Comparison of ENCODE assay signal across 9 mouse cellular contexts in the genomic region with DNA sequence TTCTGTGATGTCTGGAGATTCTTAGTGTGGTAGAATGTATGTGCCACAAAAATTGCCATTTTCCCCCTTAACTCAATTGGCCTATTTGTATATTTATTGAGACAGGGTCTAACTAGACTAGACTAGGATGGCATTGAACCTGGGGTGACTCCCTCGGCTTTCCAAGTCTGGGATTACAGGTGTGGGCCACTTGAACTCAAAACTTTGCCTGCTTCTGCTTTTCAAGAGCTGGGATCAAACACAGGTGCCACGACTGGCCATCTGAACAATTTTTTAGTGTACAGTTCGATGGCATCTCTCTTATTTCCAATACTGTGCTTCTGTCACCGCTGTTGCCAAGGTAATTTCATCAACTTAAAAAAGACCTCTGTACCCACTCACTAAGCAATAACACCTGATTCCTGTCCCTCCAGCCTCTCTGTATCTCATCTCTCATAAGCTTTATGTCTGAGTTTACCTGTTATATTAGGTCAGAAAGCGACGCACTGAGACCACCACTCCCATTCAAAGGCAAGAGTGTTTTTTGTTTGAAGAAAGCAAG. TPM values are rescaled to one million over a fixed set of nuclear protein-coding genes. Genes with fewer than 3 reads are reported as not detected.
DNase-seq lines count a peak whose midpoint lies in the region; ATAC-seq and TF ChIP-seq lines count a peak whose summit lies in the region.
"Had no signal": no experiment of that assay in that cellular context is flagged by ENCODE, and none has a peak within 500 bp of the region (broad histone marks: within the 10 kb centered on the region; RNA-seq: fewer than 3 reads in every experiment).

No protein-coding gene starts in this region.

- H3K36me3 ChIP-seq in heart, adult 2 months (ENCODE audit: control insufficient read depth, insufficient read depth, low read length): peaks cover 3% of the 10 kb centered on the region; the same call in 1 of the 2 replicates
- H3K36me3 ChIP-seq in testis, adult 2 months (ENCODE audit: control insufficient read depth, insufficient read depth, low read length): no peaks in the 10 kb centered on the region
- H3K36me3 ChIP-seq in limb, embryonic 15.5 days: no peaks in the 10 kb centered on the region
- H3K36me3 ChIP-seq in stomach, postnatal 0 days (ENCODE audit: control insufficient read depth, insufficient read depth, low read length): peaks cover 4% of the 10 kb centered on the region; the same call in 1 of the 2 replicates

- TF ChIP-seq EP300 in heart, adult 2 months (IDR thresholded peaks at IDR 0.05; ENCODE audit: insufficient read depth, low read depth, low read length): no peak
- no peak for TF ChIP-seq EP300 in stomach, postnatal 0 days (optimal IDR thresholded peaks at IDR 0.05)

- 80% methylated on average over 6 of the region's 6 CpGs for WGBS in heart, adult 2 months
- 83% methylated on average over 6 of the region's 6 CpGs for whole genome bisulfite sequencing in limb, embryonic 15.5 days
- WGBS in stomach, postnatal 0 days: 79% methylated on average over 6 of the region's 6 CpGs

- H3K4me3 ChIP-seq in heart, adult 2 months: peak overlapping the region; percentile 99
- H3K4me3 ChIP-seq in testis, adult 2 months (ENCODE audit: control insufficient read depth, low read depth, low read length): peak overlapping the region; percentile 10; the same call in 1 of the 2 replicates
- peak overlapping the region; percentile 80 for H3K4me3 ChIP-seq in limb, embryonic 15.5 days
- H3K4me3 ChIP-seq in stomach, postnatal 0 days (ENCODE audit: low read depth, low read length): peak overlapping the region; percentile 87

- H3K27me3 ChIP-seq in heart, adult 2 months (ENCODE audit: control insufficient read depth, insufficient read depth, low read length): no peaks in the 10 kb centered on the region
- no peaks in the 10 kb centered on the region for H3K27me3 ChIP-seq in testis, adult 2 months (ENCODE audit: control insufficient read depth, insufficient read depth, low read length)
- no peaks in the 10 kb centered on the region for H3K27me3 ChIP-seq in limb, embryonic 15.5 days
- H3K27me3 ChIP-seq in stomach, postnatal 0 days (ENCODE audit: control insufficient read depth, insufficient read depth, low read length): no peaks in the 10 kb centered on the region

- peak overlapping the region; percentile 92; the same call in 1 of the 2 replicates for H3K9ac ChIP-seq in heart, adult 2 months (ENCODE audit: low read depth, low read length)
- peak overlapping the region; percentile 69; the same call in 1 of the 2 replicates for H3K9ac ChIP-seq in limb, embryonic 15.5 days
- peak overlapping the region; percentile 92 for H3K9ac ChIP-seq in stomach, postnatal 0 days (ENCODE audit: low read length)

- no peaks in the 10 kb centered on the region; the same call in none of the 2 replicates for H3K4me1 ChIP-seq in heart, adult 2 months (ENCODE audit: control insufficient read depth, insufficient read depth, low read length)
- H3K4me1 ChIP-seq in testis, adult 2 months (ENCODE audit: control insufficient read depth, insufficient read depth, low read length): no peaks in the 10 kb centered on the region; the same call in 1 of the 2 replicates
- 0 out of 2 replicates have a peak, but pooled peaks cover 4% of the 10 kb centered on the region for H3K4me1 ChIP-seq in limb, embryonic 15.5 days
- H3K4me1 ChIP-seq in stomach, postnatal 0 days (replicated peaks; ENCODE audit: control insufficient read depth, insufficient read depth): no peaks in the 10 kb centered on the region

- peak overlapping the region; percentile 98 for H3K27ac ChIP-seq in heart, adult 2 months
- H3K27ac ChIP-seq in testis, adult 2 months (ENCODE audit: control insufficient read depth, insufficient read depth, low read depth, low read length): peak overlapping the region; percentile 86
- H3K27ac ChIP-seq in limb, embryonic 15.5 days: peak overlapping the region; percentile 91; the same call in 1 of the 2 replicates
- H3K27ac ChIP-seq in stomach, postnatal 0 days (replicated peaks): peak overlapping the region; percentile 95

- TF ChIP-seq POLR2A in heart, adult 2 months (IDR thresholded peaks at IDR 0.05; ENCODE audit: insufficient read depth, low read depth, low read length): no peak
- TF ChIP-seq POLR2A in testis, adult 2 months (IDR thresholded peaks at IDR 0.05; ENCODE audit: control insufficient read depth, low read depth, low read length): no peak

- H3K4me2 ChIP-seq in limb, embryonic 15.5 days: peak overlapping the region; percentile 75
- peak overlapping the region; percentile 86 for H3K4me2 ChIP-seq in stomach, postnatal 0 days (replicated peaks; ENCODE audit: low read depth)

- no peak for TF ChIP-seq CTCF in heart, adult 2 months (IDR thresholded peaks at IDR 0.05)
- TF ChIP-seq CTCF in testis, adult 2 months (IDR thresholded peaks at IDR 0.05; ENCODE audit: control insufficient read depth, insufficient read depth, insufficient replicate concordance, low read depth, low read length): no peak
- TF ChIP-seq CTCF in stomach, postnatal 0 days (IDR thresholded peaks at IDR 0.05; ENCODE audit: low read depth): no peak

- intact Hi-C loops in heart, adult 2 months (cut with DNase I): loop anchor here (2.0 to 5.0 kb wide), 2 partner anchors 42 to 97 kb away; partner anchors contain the start of genes Atad5 and Tefm
- intact Hi-C loops in heart, postnatal 14 days (cut with DNase I): loop anchor here (10.0 kb wide), 1 partner anchor 100 kb away; the partner anchor contains the start of genes Atad5 and Crlf3

- H3K79me2 ChIP-seq in heart, adult 2 months (replicated peaks; ENCODE audit: control insufficient read depth, insufficient read depth, low read length): no peaks in the 10 kb centered on the region

- no peaks in the 10 kb centered on the region for H3K9me3 ChIP-seq in limb, embryonic 15.5 days
- H3K9me3 ChIP-seq in stomach, postnatal 0 days (ENCODE audit: control insufficient read depth, low read length): no peaks in the 10 kb centered on the region

- no peak for DNase-seq in heart, adult 2 months
- no peak for DNase-seq in heart, postnatal 14 days
- DNase-seq in testis, postnatal 14 days (ENCODE audit: low spot score): no peak
- DNase-seq in stomach, postnatal 0 days (ENCODE audit: low spot score): no peak
- DNase-seq in frontal cortex, postnatal 10 days (ENCODE audit: low spot score in 2 of 2): no peak
- no peak for DNase-seq in embryo, embryonic 10.5 days (ENCODE audit: low spot score)
- DNase-seq: cerebellum, postnatal 10 days had no signal

- no peak for ATAC-seq in limb, embryonic 15.5 days (ENCODE audit: insufficient number of reproducible peaks, low FRiP score, low TSS enrichment, low read depth)
- ATAC-seq in stomach, postnatal 0 days (ENCODE audit: low FRiP score, low TSS enrichment): no peak

RNA-seq across cellular contexts. Expression of gene Rnf135, which starts 0.9 kb away (rescaled TPM):
- 1 to 10 TPM; 4.4 to 4.6 TPM for total RNA-seq in heart, adult 2 months (2021)
- polyA plus RNA-seq in heart, adult 2 months (2012; rRNA removed): 5.4 and 6.3 TPM in 2 replicates
- total RNA-seq in heart, postnatal 14 days (2021): 1 to 10 TPM; 7.1 to 7.4 TPM
- 3.8 and 3.9 TPM in 2 replicates for polyA plus RNA-seq in testis, adult 2 months (2012; rRNA removed)
- polyA plus RNA-seq in limb, embryonic 15.5 days (2015; fragmentation: Nextera tagmentation; extraction: Ambion mirVana): 9.2 and 10.1 TPM in 2 replicates
- 7.5 and 8.8 TPM in 2 replicates for polyA plus RNA-seq in stomach, postnatal 0 days (2015; fragmentation: Nextera tagmentation; extraction: Ambion mirVana)

RNA-seq across cellular contexts. Expression of gene Rhot1, which starts 24.2 kb away (rescaled TPM):
- 10 to 100 TPM; 57.2 to 60.7 TPM for total RNA-seq in heart, adult 2 months (2021)
- polyA plus RNA-seq in heart, adult 2 months (2012; rRNA removed): 38.7 and 69.5 TPM in 2 replicates
- total RNA-seq in heart, postnatal 14 days (2021): 10 to 100 TPM; 61.8 to 65.3 TPM
- polyA plus RNA-seq in testis, adult 2 months (2012; rRNA removed): 30.3 and 35.5 TPM in 2 replicates
- polyA plus RNA-seq in limb, embryonic 15.5 days (2015; fragmentation: Nextera tagmentation; extraction: Ambion mirVana): 51.3 and 54.1 TPM in 2 replicates
- polyA plus RNA-seq in stomach, postnatal 0 days (2015; fragmentation: Nextera tagmentation; extraction: Ambion mirVana): 28.4 and 30.4 TPM in 2 replicates

RNA-seq across cellular contexts. Expression of gene Adap2, which starts 30.7 kb away (rescaled TPM):
- 10 to 100 TPM; 10.5 to 11.0 TPM for total RNA-seq in heart, adult 2 months (2021)
- polyA plus RNA-seq in heart, adult 2 months (2012; rRNA removed): 5.5 and 8.1 TPM in 2 replicates
- 10 to 100 TPM; 16.9 to 17.6 TPM for total RNA-seq in heart, postnatal 14 days (2021)
- polyA plus RNA-seq in testis, adult 2 months (2012; rRNA removed): 0.86 and 0.96 TPM in 2 replicates
- polyA plus RNA-seq in limb, embryonic 15.5 days (2015; fragmentation: Nextera tagmentation; extraction: Ambion mirVana): 1.9 and 2.5 TPM in 2 replicates
- 3.6 and 5.4 TPM in 2 replicates for polyA plus RNA-seq in stomach, postnatal 0 days (2015; fragmentation: Nextera tagmentation; extraction: Ambion mirVana)

RNA-seq across cellular contexts. Expression of gene Tefm, which starts 42.6 kb away (rescaled TPM):
- 10 to 100 TPM; 24.4 to 28.7 TPM for total RNA-seq in heart, adult 2 months (2021)
- polyA plus RNA-seq in heart, adult 2 months (2012; rRNA removed): 14.7 and 21.3 TPM in 2 replicates
- 10 to 100 TPM; 24.4 to 24.8 TPM for total RNA-seq in heart, postnatal 14 days (2021)
- polyA plus RNA-seq in testis, adult 2 months (2012; rRNA removed): 3.7 and 4.2 TPM in 2 replicates
- polyA plus RNA-seq in limb, embryonic 15.5 days (2015; fragmentation: Nextera tagmentation; extraction: Ambion mirVana): 27.1 and 28.3 TPM in 2 replicates
- 18.6 and 20.5 TPM in 2 replicates for polyA plus RNA-seq in stomach, postnatal 0 days (2015; fragmentation: Nextera tagmentation; extraction: Ambion mirVana)

Comparison
In these comparisons a context has a peak if more than half of its experiments do, and no peak if none do; other contexts are left out.
1. H3K4me3 ChIP-seq: peak in every context shown above with its lines; median percentile 99 in heart, adult 2 months; 87 in stomach, postnatal 0 days; 80 in limb, embryonic 15.5 days; 10 in testis, adult 2 months.